Comparison of ENCODE assay signal across 23 mouse cellular contexts in the genomic region with DNA sequence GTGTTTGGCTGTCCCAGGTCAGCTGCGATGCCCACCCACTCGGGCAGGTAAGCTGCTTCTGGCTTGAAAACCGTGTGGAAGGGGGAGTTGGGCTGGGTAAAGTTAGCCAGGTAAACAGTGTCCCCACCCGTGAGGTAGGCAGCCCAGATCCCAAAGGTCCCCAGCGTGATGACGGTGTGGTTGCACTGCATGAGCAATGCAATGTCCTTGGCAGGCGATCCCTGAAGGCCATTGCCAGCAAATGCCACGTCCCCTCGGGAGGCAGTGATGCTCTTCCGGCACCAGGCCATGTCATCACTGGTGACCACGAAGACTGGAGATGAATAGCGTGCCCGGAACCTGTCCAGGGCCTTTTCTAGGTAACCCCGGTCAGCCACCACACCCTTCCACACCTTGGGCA. TPM values are rescaled to one million over a fixed set of nuclear protein-coding genes. Genes with fewer than 3 reads are reported as not detected.
A peak's percentile ranks its signal among the peaks of the same experiment; 100 is the strongest.
DNase-seq lines count a peak whose midpoint lies in the region; ATAC-seq and TF ChIP-seq lines count a peak whose summit lies in the region.
"Had no signal": no experiment of that assay in that cellular context is flagged by ENCODE, and none has a peak within 500 bp of the region (broad histone marks: within the 10 kb centered on the region; RNA-seq: fewer than 3 reads in every experiment).

No protein-coding gene starts in this region.

- H3K9ac ChIP-seq in intestine, embryonic 16.5 days (ENCODE audit: low read depth, low read length), result no peak overlapping the region
- no peak overlapping the region for H3K9ac ChIP-seq in liver, postnatal 0 days (replicated peaks)
- H3K9ac ChIP-seq: embryonic facial prominence, embryonic 12.5 days; forebrain, embryonic 15.5 days; hindbrain, embryonic 12.5 days had no signal

- peak overlapping the region; percentile 35; the same call in 1 of the 2 replicates for H3K27ac ChIP-seq in intestine, embryonic 16.5 days (ENCODE audit: low read length)
- H3K27ac ChIP-seq in liver, postnatal 0 days (ENCODE audit: low read depth), result no peak overlapping the region
- H3K27ac ChIP-seq: embryonic facial prominence, embryonic 12.5 days; forebrain, embryonic 15.5 days; hindbrain, embryonic 12.5 days had no signal

- peaks cover 69% of the 10 kb centered on the region for H3K4me1 ChIP-seq in megakaryocyte, embryonic 14.5 days
- H3K4me1 ChIP-seq in intestine, embryonic 16.5 days (ENCODE audit: control insufficient read depth, insufficient read depth, low read length), result peaks cover 14% of the 10 kb centered on the region
- peaks cover 16% of the 10 kb centered on the region for H3K4me1 ChIP-seq in liver, postnatal 0 days (ENCODE audit: insufficient read depth)
- H3K4me1 ChIP-seq: embryonic facial prominence, embryonic 12.5 days had no signal

- peaks cover 44% of the 10 kb centered on the region for H3K27me3 ChIP-seq in megakaryocyte, embryonic 14.5 days (replicated peaks)
- no peaks in the 10 kb centered on the region for H3K27me3 ChIP-seq in intestine, embryonic 16.5 days (replicated peaks; ENCODE audit: control insufficient read depth, insufficient read depth, low read length)
- H3K27me3 ChIP-seq in liver, postnatal 0 days (ENCODE audit: insufficient read depth, low read length), result no peaks in the 10 kb centered on the region
- H3K27me3 ChIP-seq: forebrain, embryonic 15.5 days had no signal

- no peaks in the 10 kb centered on the region for H3K36me3 ChIP-seq in megakaryocyte, embryonic 14.5 days (replicated peaks; ENCODE audit: low read length)
- no peaks in the 10 kb centered on the region for H3K36me3 ChIP-seq in intestine, embryonic 16.5 days (ENCODE audit: control insufficient read depth, insufficient read depth, low read length)
- no peaks in the 10 kb centered on the region for H3K36me3 ChIP-seq in liver, postnatal 0 days (replicated peaks; ENCODE audit: insufficient read depth, low read length)
- H3K36me3 ChIP-seq: embryonic facial prominence, embryonic 12.5 days; forebrain, embryonic 15.5 days; heart, embryonic 10.5 days; hindbrain, embryonic 12.5 days had no signal

- no peak overlapping the region for H3K4me2 ChIP-seq in intestine, embryonic 16.5 days (ENCODE audit: low read depth, low read length)
- H3K4me2 ChIP-seq in liver, postnatal 0 days (ENCODE audit: low read depth, low read length), result no peak overlapping the region
- H3K4me2 ChIP-seq: embryonic facial prominence, embryonic 12.5 days; forebrain, embryonic 15.5 days; hindbrain, embryonic 12.5 days had no signal

- TF ChIP-seq EP300 in liver, postnatal 0 days (IDR thresholded peaks at IDR 0.05; ENCODE audit: low read depth), result no peak

- DNase-seq in adrenal gland, adult (ENCODE audit: inconsistent age in 2 of 2, low spot score in 1 of 2), result peak; percentile 86 to 88
- no peak for DNase-seq in adrenal gland, adult 18-20 months (ENCODE audit: low spot score in 2 of 2)
- DNase-seq in liver, postnatal 0 days, result no peak
- DNase-seq in spleen, postnatal 14 days (ENCODE audit: low spot score in 2 of 2), result no peak
- DNase-seq: cerebellum, adult 11-12 months; cerebellum, adult 9-10 months; cerebellum, postnatal 25 days; gastrocnemius, postnatal 10 days; heart, adult 18-20 months; heart, postnatal 10 days; heart, postnatal 4 days had no signal

- 87% methylated on average over 14 of the region's 14 CpGs for WGBS in intestine, embryonic 16.5 days
- 84% methylated on average over 14 of the region's 14 CpGs for WGBS in liver, postnatal 0 days (ENCODE audit: insufficient replicate concordance)

- peak overlapping the region; percentile 66 for H3K4me3 ChIP-seq in megakaryocyte, embryonic 14.5 days (replicated peaks)
- H3K4me3 ChIP-seq in intestine, embryonic 16.5 days (ENCODE audit: low read length), result no peak overlapping the region
- no peak overlapping the region for H3K4me3 ChIP-seq in liver, postnatal 0 days (ENCODE audit: low read depth, low read length)
- H3K4me3 ChIP-seq: embryonic facial prominence, embryonic 12.5 days; forebrain, embryonic 15.5 days; heart, embryonic 10.5 days; hindbrain, embryonic 12.5 days had no signal

- TF ChIP-seq CTCF in liver, postnatal 0 days (IDR thresholded peaks at IDR 0.05; ENCODE audit: low read depth), result no peak

- no peaks in the 10 kb centered on the region for H3K9me3 ChIP-seq in megakaryocyte, embryonic 14.5 days
- H3K9me3 ChIP-seq in intestine, embryonic 16.5 days (ENCODE audit: control insufficient read depth, low read length), result no peaks in the 10 kb centered on the region
- no peaks in the 10 kb centered on the region for H3K9me3 ChIP-seq in liver, postnatal 0 days (ENCODE audit: low read length)
- H3K9me3 ChIP-seq: embryonic facial prominence, embryonic 12.5 days; forebrain, embryonic 15.5 days; heart, embryonic 10.5 days; hindbrain, embryonic 12.5 days had no signal

- no peak for ATAC-seq in megakaryocyte, adult 5-6 weeks (ENCODE audit: poor library complexity, severe bottlenecking)
- no peak for ATAC-seq in intestine, embryonic 16.5 days
- no peak for ATAC-seq in liver, postnatal 0 days
- ATAC-seq: forebrain, embryonic 15.5 days; hindbrain, embryonic 16.5 days had no signal

RNA-seq across cellular contexts. Expression of gene Ntn5, which starts 5.3 kb away (rescaled TPM):
- total RNA-seq in adrenal gland, adult 18-20 months (2021), result under 1 TPM; 0.36 to 0.61 TPM
- polyA plus RNA-seq in megakaryocyte, embryonic 14.5 days (2012; ENCODE audit: insufficient read depth, low replicate concordance), result not detected in 2 replicates
- not detected in 2 replicates for total RNA-seq in megakaryocyte, adult 5-6 weeks (2015)
- not detected in 2 replicates for total RNA-seq in megakaryocyte, adult 5-6 weeks (2017)
- 0.34 and 0.53 TPM in 2 replicates for polyA plus RNA-seq in intestine, embryonic 16.5 days (2015; fragmentation: Nextera tagmentation; extraction: Ambion mirVana)
- 0.07 TPM in 1 of 2 replicates, not detected in the other for polyA plus RNA-seq in liver, postnatal 0 days (2015; fragmentation: Nextera tagmentation; extraction: Ambion mirVana)
- total RNA-seq: heart, adult 18-20 months; heart, postnatal 4 days; MEL had no signal
- polyA plus RNA-seq: heart, embryonic 14.5 days had no signal

RNA-seq across cellular contexts. Expression of gene Fut2, which starts 12.3 kb away (rescaled TPM):
- under 1 TPM in 1 of 2 experiments, not detected in 1; 0.13 TPM for total RNA-seq in adrenal gland, adult 18-20 months (2021)
- not detected in 2 replicates for polyA plus RNA-seq in megakaryocyte, embryonic 14.5 days (2012; ENCODE audit: insufficient read depth, low replicate concordance)
- total RNA-seq in megakaryocyte, adult 5-6 weeks (2015), result not detected in 2 replicates
- not detected in 2 replicates for total RNA-seq in megakaryocyte, adult 5-6 weeks (2017)
- polyA plus RNA-seq in intestine, embryonic 16.5 days (2015; fragmentation: Nextera tagmentation; extraction: Ambion mirVana), result 18.4 and 21.7 TPM in 2 replicates
- polyA plus RNA-seq in liver, postnatal 0 days (2015; fragmentation: Nextera tagmentation; extraction: Ambion mirVana), result not detected in 2 replicates
- total RNA-seq: gastrocnemius, postnatal 4 days; heart, postnatal 4 days; MEL had no signal
- polyA plus RNA-seq: forebrain, embryonic 11.5 days had no signal

RNA-seq across cellular contexts. Expression of gene Sec1, which starts 15.7 kb away (rescaled TPM):
- under 1 TPM; 0.23 to 0.35 TPM for total RNA-seq in adrenal gland, adult 18-20 months (2021)
- polyA plus RNA-seq in megakaryocyte, embryonic 14.5 days (2012; ENCODE audit: insufficient read depth, low replicate concordance), result not detected in 2 replicates
- not detected in 2 replicates for total RNA-seq in megakaryocyte, adult 5-6 weeks (2015)
- total RNA-seq in megakaryocyte, adult 5-6 weeks (2017), result not detected in 2 replicates
- 1.9 and 2.7 TPM in 2 replicates for polyA plus RNA-seq in intestine, embryonic 16.5 days (2015; fragmentation: Nextera tagmentation; extraction: Ambion mirVana)
- polyA plus RNA-seq in liver, postnatal 0 days (2015; fragmentation: Nextera tagmentation; extraction: Ambion mirVana), result 0.04 TPM in 1 of 2 replicates, not detected in the other
- total RNA-seq: MEL had no signal

RNA-seq across cellular contexts. Expression of gene Car11, which starts 21.1 kb away (rescaled TPM):
- total RNA-seq in adrenal gland, adult 18-20 months (2021), result 10 to 100 TPM; 15.8 to 16.9 TPM
- polyA plus RNA-seq in megakaryocyte, embryonic 14.5 days (2012; ENCODE audit: insufficient read depth, low replicate concordance), result 1.1 and 3.5 TPM in 2 replicates
- total RNA-seq in megakaryocyte, adult 5-6 weeks (2015), result not detected in 2 replicates
- total RNA-seq in megakaryocyte, adult 5-6 weeks (2017), result not detected in 2 replicates
- polyA plus RNA-seq in intestine, embryonic 16.5 days (2015; fragmentation: Nextera tagmentation; extraction: Ambion mirVana), result 4.1 and 5.3 TPM in 2 replicates
- 0.14 and 0.15 TPM in 2 replicates for polyA plus RNA-seq in liver, postnatal 0 days (2015; fragmentation: Nextera tagmentation; extraction: Ambion mirVana)

RNA-seq across cellular contexts. Expression of gene Dbp, which starts 26.4 kb away (rescaled TPM):
- 10 to 100 TPM; 64.8 to 96.6 TPM for total RNA-seq in adrenal gland, adult 18-20 months (2021)
- polyA plus RNA-seq in megakaryocyte, embryonic 14.5 days (2012; ENCODE audit: insufficient read depth, low replicate concordance), result 23.4 and 41.9 TPM in 2 replicates
- 3.3 and 4.1 TPM in 2 replicates for total RNA-seq in megakaryocyte, adult 5-6 weeks (2015)
- total RNA-seq in megakaryocyte, adult 5-6 weeks (2017), result 3.9 and 5.9 TPM in 2 replicates
- polyA plus RNA-seq in intestine, embryonic 16.5 days (2015; fragmentation: Nextera tagmentation; extraction: Ambion mirVana), result 2.3 and 3.2 TPM in 2 replicates
- polyA plus RNA-seq in liver, postnatal 0 days (2015; fragmentation: Nextera tagmentation; extraction: Ambion mirVana), result 3.6 and 5.2 TPM in 2 replicates

Comparison
In these comparisons a context has a peak if more than half of its experiments do, and no peak if none do; other contexts are left out.
1. DNase-seq: peak in adrenal gland, adult (2 of 2); none in adrenal gland, adult 18-20 months (0 of 2), liver, postnatal 0 days (single experiment) and spleen, postnatal 14 days (0 of 2).
2. RNA of gene Fut2, which starts 12.3 kb away (polyA plus RNA-seq): 18.4 to 21.7 TPM in intestine, embryonic 16.5 days; not detected in liver, postnatal 0 days and not detected in megakaryocyte, embryonic 14.5 days; every median in the first group is over 10 times any median in the second.